Mouse (Mus musculus): ENCODE measurements around the gene 4921517D22Rik. TPM values are rescaled to one million over a fixed set of nuclear protein-coding genes. Genes with fewer than 3 reads are reported as not detected.

The 4921517D22Rik gene
- total and polyA plus RNA-seq, 2 experiments: not detected

DNA sequence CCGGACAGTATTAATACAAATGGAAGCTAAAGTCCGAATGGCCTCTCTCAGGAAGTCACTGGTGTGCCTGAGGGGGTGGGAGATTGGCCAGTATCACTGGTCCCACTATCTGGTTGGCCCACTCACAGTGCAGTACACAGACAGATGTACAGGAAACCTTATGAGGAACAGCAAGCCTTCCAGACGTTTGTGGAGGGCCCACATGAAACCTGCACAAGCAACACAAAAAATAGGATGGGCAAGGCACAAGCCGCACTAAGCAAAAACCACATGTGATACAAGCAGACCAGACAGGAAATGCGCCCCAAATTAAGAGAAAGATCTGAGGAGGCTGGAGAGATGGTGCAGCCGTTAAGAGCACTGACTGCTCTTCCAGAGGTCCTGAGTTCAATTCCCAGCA lies 21.7 kb downstream of the 4921517D22Rik start:
- TF ChIP-seq POLR2A (IDR thresholded peaks at IDR 0.05; ENCODE audit: extremely low read depth, insufficient read depth, low read length): no peak
- TF ChIP-seq CTCF (IDR thresholded peaks at IDR 0.05; ENCODE audit: low read depth, low read length): no peak
- H3K36me3 ChIP-seq (ENCODE audit: control insufficient read depth, insufficient read depth, low read length): no peaks in the 10 kb centered on the region
- 82% methylated on average over 6 of the region's 6 CpGs for WGBS
- H3K27ac ChIP-seq (replicated peaks; ENCODE audit: insufficient read depth, low read depth, low read length): no peak overlapping the region
- H3K79me2 ChIP-seq (ENCODE audit: control insufficient read depth, insufficient read depth, low read length): no peaks in the 10 kb centered on the region
- H3K9ac ChIP-seq (ENCODE audit: low read depth, low read length): no peak overlapping the region
- H3K4me1 ChIP-seq (ENCODE audit: control insufficient read depth, insufficient read depth, low read length): peaks cover 2% of the 10 kb centered on the region; the same call in 1 of the 2 replicates
- DNase-seq (ENCODE audit: extremely low read depth, low read depth, low spot score): no peak
- peaks cover 3% of the 10 kb centered on the region; the same call in 1 of the 2 replicates for H3K27me3 ChIP-seq (ENCODE audit: control insufficient read depth, insufficient read depth, low read length)
- H3K4me3 ChIP-seq (ENCODE audit: insufficient read depth, low read depth, low read length): no peak overlapping the region

DNA sequence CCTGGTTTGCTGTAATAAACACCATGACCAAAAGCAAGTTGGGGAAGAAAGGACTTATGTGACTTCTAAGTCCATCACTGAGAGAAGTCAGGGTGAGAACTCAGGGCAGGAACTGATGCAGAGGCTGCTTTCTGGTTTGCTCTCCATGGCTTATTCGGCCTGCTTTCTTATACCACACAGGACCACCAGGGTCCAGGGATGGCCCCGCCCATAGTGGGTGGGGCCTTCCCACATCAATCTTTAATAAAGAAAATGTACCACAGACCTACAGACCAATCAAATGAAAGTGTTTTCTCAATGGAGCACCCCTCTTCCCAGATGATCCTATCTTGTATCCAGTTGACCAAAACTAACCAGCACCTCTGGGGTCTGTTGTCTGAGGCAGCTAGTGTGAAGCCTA lies 22.4 kb downstream of the 4921517D22Rik start:
- H3K36me3 ChIP-seq (ENCODE audit: control insufficient read depth, insufficient read depth, low read length): no peaks in the 10 kb centered on the region
- H3K9ac ChIP-seq (ENCODE audit: low read depth, low read length): no peak overlapping the region
- peaks cover 3% of the 10 kb centered on the region; the same call in 1 of the 2 replicates for H3K27me3 ChIP-seq (ENCODE audit: control insufficient read depth, insufficient read depth, low read length)
- H3K4me3 ChIP-seq (ENCODE audit: insufficient read depth, low read depth, low read length): no peak overlapping the region
- WGBS: 84% methylated on average over 2 of the region's 2 CpGs
- peaks cover 2% of the 10 kb centered on the region; the same call in 1 of the 2 replicates for H3K4me1 ChIP-seq (ENCODE audit: control insufficient read depth, insufficient read depth, low read length)
- DNase-seq (ENCODE audit: extremely low read depth, low read depth, low spot score): no peak
- H3K27ac ChIP-seq (replicated peaks; ENCODE audit: insufficient read depth, low read depth, low read length): no peak overlapping the region
- no peaks in the 10 kb centered on the region for H3K79me2 ChIP-seq (ENCODE audit: control insufficient read depth, insufficient read depth, low read length)
- TF ChIP-seq CTCF (IDR thresholded peaks at IDR 0.05; ENCODE audit: low read depth, low read length) (no peak), POLR2A (IDR thresholded peaks at IDR 0.05; ENCODE audit: extremely low read depth, insufficient read depth, low read length) (no peak)

DNA sequence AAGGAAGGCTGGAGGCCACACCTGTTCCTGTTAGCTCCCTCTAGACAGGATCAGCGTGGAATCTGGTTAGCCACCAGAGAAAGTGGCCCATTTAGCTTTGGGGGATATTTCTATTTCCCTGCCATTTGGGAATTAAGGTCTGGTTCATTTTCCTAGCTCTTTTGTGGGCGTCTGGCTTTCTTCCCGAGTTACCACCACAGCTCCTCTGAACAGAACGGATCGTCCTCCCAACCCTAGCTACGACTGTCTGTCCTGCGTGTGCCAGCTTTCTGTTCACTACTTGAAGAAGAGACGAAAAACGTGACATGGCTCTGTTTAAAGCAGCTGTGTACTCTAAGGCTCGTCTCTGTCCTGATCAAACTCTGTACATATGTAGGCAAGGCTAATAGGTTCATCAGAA lies 24.0 kb downstream of the 4921517D22Rik start:
- Histone ChIP-seq H3K4me3 (ENCODE audit: insufficient read depth, low read depth, low read length) (no peak overlapping the region), H3K79me2 (ENCODE audit: control insufficient read depth, insufficient read depth, low read length) (no peaks in the 10 kb centered on the region), H3K27me3 (ENCODE audit: control insufficient read depth, insufficient read depth, low read length) (no peaks in the 10 kb centered on the region), H3K36me3 (ENCODE audit: control insufficient read depth, insufficient read depth, low read length) (no peaks in the 10 kb centered on the region), H3K4me1 (ENCODE audit: control insufficient read depth, insufficient read depth, low read length) (no peaks in the 10 kb centered on the region; the same call in 1 of the 2 replicates), H3K9ac (ENCODE audit: low read depth, low read length) (no peak overlapping the region), H3K27ac (replicated peaks; ENCODE audit: insufficient read depth, low read depth, low read length) (no peak overlapping the region)
- TF ChIP-seq CTCF (IDR thresholded peaks at IDR 0.05; ENCODE audit: low read depth, low read length) (no peak), POLR2A (IDR thresholded peaks at IDR 0.05; ENCODE audit: extremely low read depth, insufficient read depth, low read length) (no peak)
- DNase-seq (ENCODE audit: extremely low read depth, low read depth, low spot score): no peak
- 91% methylated on average over 10 of the region's 10 CpGs for WGBS

DNA sequence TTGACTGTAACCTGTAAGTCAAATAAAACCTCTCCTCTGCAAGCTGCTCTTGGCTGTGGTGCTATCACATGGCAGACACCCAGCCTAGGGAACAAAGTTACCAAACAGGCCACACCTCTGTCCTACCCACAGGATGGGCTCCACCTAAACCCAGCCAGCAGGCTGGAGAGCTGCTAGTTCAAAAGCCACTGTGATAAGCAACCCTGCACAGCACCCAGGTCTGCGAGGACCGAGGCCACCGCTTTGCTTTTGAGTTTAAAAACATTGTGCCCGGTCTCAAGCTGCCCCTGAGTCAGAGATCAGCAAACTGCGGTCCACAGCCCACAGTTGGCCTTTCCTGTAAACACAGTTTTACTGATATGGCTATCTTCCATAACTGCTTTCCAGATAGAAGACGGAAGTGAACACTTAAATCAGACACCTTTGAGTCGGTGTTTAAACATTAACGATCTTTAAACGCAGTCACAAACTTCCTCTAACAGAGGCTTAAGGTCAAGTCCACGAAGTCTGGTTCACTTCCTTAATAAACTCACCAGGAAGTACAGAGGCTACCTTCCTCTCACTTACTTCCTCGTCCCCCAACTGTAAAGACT lies 25.3 kb downstream of the 4921517D22Rik start:
- peak overlapping the region; percentile 71 for H3K27ac ChIP-seq (replicated peaks; ENCODE audit: insufficient read depth, low read depth, low read length)
- no peaks in the 10 kb centered on the region; the same call in 1 of the 2 replicates for H3K4me1 ChIP-seq (ENCODE audit: control insufficient read depth, insufficient read depth, low read length)
- no peaks in the 10 kb centered on the region for H3K36me3 ChIP-seq (ENCODE audit: control insufficient read depth, insufficient read depth, low read length)
- no peaks in the 10 kb centered on the region for H3K79me2 ChIP-seq (ENCODE audit: control insufficient read depth, insufficient read depth, low read length)
- H3K27me3 ChIP-seq (ENCODE audit: control insufficient read depth, insufficient read depth, low read length): no peaks in the 10 kb centered on the region
- TF ChIP-seq CTCF (IDR thresholded peaks at IDR 0.05; ENCODE audit: low read depth, low read length) (no peak), POLR2A (IDR thresholded peaks at IDR 0.05; ENCODE audit: extremely low read depth, insufficient read depth, low read length) (no peak)
- 6% methylated on average over 11 of the region's 11 CpGs for WGBS
- H3K4me3 ChIP-seq (ENCODE audit: insufficient read depth, low read depth, low read length): no peak overlapping the region
- peak; percentile 94 for DNase-seq (ENCODE audit: extremely low read depth, low read depth, low spot score)
- H3K9ac ChIP-seq (ENCODE audit: low read depth, low read length): no peak overlapping the region; the same call in 1 of the 2 replicates

DNA sequence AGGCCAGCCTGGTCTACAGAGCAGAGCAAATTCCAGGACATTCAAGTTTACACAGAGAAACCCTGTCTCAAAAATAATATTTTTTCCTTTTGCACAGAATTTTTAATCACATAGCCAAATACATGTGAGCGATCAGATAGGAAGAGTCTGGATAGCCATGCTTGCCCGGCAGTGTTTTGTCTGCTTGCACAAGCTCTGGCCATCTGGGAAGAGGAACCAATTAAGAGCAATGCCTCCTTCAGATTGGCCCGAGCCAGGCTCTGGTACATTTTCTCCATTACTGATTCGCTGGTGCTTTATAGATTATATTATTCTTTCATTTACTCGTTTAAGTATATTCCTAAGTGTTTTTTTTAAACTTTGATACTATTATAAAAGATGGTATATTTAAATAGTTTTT lies 26.1 kb downstream of the 4921517D22Rik start:
- H3K4me1 ChIP-seq (ENCODE audit: control insufficient read depth, insufficient read depth, low read length): no peaks in the 10 kb centered on the region; the same call in 1 of the 2 replicates
- H3K27ac ChIP-seq (replicated peaks; ENCODE audit: insufficient read depth, low read depth, low read length): no peak overlapping the region
- 82% methylated on average over 5 of the region's 5 CpGs for WGBS

More for the DNA sequence above, 26.1 kb downstream of the 4921517D22Rik start:
- no peak for DNase-seq (ENCODE audit: extremely low read depth, low read depth, low spot score)
- H3K27me3 ChIP-seq (ENCODE audit: control insufficient read depth, insufficient read depth, low read length): no peaks in the 10 kb centered on the region
- TF ChIP-seq POLR2A (IDR thresholded peaks at IDR 0.05; ENCODE audit: extremely low read depth, insufficient read depth, low read length): no peak
- TF ChIP-seq CTCF (IDR thresholded peaks at IDR 0.05; ENCODE audit: low read depth, low read length): no peak
- no peak overlapping the region for H3K9ac ChIP-seq (ENCODE audit: low read depth, low read length)
- H3K36me3 ChIP-seq (ENCODE audit: control insufficient read depth, insufficient read depth, low read length): no peaks in the 10 kb centered on the region
- no peaks in the 10 kb centered on the region for H3K79me2 ChIP-seq (ENCODE audit: control insufficient read depth, insufficient read depth, low read length)
- H3K4me3 ChIP-seq (ENCODE audit: insufficient read depth, low read depth, low read length): no peak overlapping the region

Measured in liver, adult 2 months (tissue).